Mouse (Mus musculus) CD8-positive naive resting alpha-beta T cell, adult 2 months (primary cell): ENCODE results near the gene Ube2g1.
"Not testable (repeated sequence)": the region's sequence is repeated elsewhere in the genome, so short reads cannot be mapped to it uniquely, and the experiment has no call there.

Source experiments
- DNase-seq, 2 experiments: peaks; one replicate each; pipeline ENCODE4 v3.0.0; 2022; ENCODE audit warnings: low read depth in 2 of 2, low spot score in 2 of 2

Ube2g1 gene

GRCm38 (mm10) chr11:72689551-72690510 is 82.7 kb downstream of the Ube2g1 start, which contains the start of gene Ankfy1:
Gene Ankfy1 (plus strand): TSS chr11:72690006.
- DNase-seq: peak; percentile 97 to 99

- DNase-seq: no peak
These were observed 85.3 kb downstream of the Ube2g1 start for GRCm38 (mm10) chr11:72692353-72692752.

- DNase-seq: no peak
These were observed 87.9 kb downstream of the Ube2g1 start for GRCm38 (mm10) chr11:72695025-72695424.

- DNase-seq: no peak
These were observed 89.4 kb downstream of the Ube2g1 start for GRCm38 (mm10) chr11:72696368-72696971.

GRCm38 (mm10) chr11:72697323-72697722 is 90.2 kb downstream of the Ube2g1 start:
- DNase-seq: no peak

- not testable (repeated sequence) for DNase-seq
These were observed 98.0 kb downstream of the Ube2g1 start for GRCm38 (mm10) chr11:72705111-72705510.

GRCm38 (mm10) chr11:72712721-72713120 is 105.6 kb downstream of the Ube2g1 start:
- DNase-seq: no peak

GRCm38 (mm10) chr11:72718161-72718560 is 111.1 kb downstream of the Ube2g1 start:
- DNase-seq: no peak

- DNase-seq: no peak
These were observed 116.1 kb downstream of the Ube2g1 start for GRCm38 (mm10) chr11:72723165-72723564.

- no peak for DNase-seq
These were observed 116.8 kb downstream of the Ube2g1 start for GRCm38 (mm10) chr11:72723871-72724270.

- no peak for DNase-seq
These were observed 118.9 kb downstream of the Ube2g1 start for GRCm38 (mm10) chr11:72726023-72726422.

GRCm38 (mm10) chr11:72733736-72734135 is 126.7 kb downstream of the Ube2g1 start:
- no peak for DNase-seq

- DNase-seq: no peak
These were observed 127.9 kb downstream of the Ube2g1 start for GRCm38 (mm10) chr11:72734840-72735518.

- DNase-seq: no peak
These were observed 128.4 kb downstream of the Ube2g1 start for GRCm38 (mm10) chr11:72735519-72735860.
